Mouse (Mus musculus) stomach, embryonic 14.5 days (tissue): ENCODE data around the gene Jade2. TPM values are rescaled to one million over a fixed set of nuclear protein-coding genes. Genes with fewer than 3 reads are reported as not detected.

Source experiments
- ATAC-seq: fragments of 200-750 bp; cut with Nextera tagmentation; 2 replicates; pipeline ENCODE4 v1.8.0; 2017; ENCODE audit warnings: low read depth, moderate TSS enrichment; ENCODE audit not compliant: insufficient number of reproducible peaks, insufficient read depth, low FRiP score
- H3K27ac ChIP-seq: fragments of 300-500 bp; sonication (generic); 2 replicates; pipeline ENCODE4 v1.5.1; 2014; ENCODE audit warnings: mild to moderate bottlenecking, low read length, moderate library complexity, mixed read lengths
- H3K27me3 ChIP-seq: fragments of 300-500 bp; sonication (generic); 2 replicates; pipeline ENCODE4 v1.6.1; 2014; ENCODE audit warnings: low read length, control low read depth, mixed read lengths; ENCODE audit not compliant: control insufficient read depth, insufficient read depth
- H3K36me3 ChIP-seq: fragments of 300-500 bp; sonication (generic); 2 replicates; pipeline ENCODE4 v1.6.1; 2014; ENCODE audit warnings: mild to moderate bottlenecking, control low read depth, low read length, moderate library complexity, mixed read lengths; ENCODE audit not compliant: control insufficient read depth, insufficient read depth
- H3K4me1 ChIP-seq: fragments of 300-500 bp; sonication (generic); 2 replicates; pipeline ENCODE4 v1.6.1; 2014; ENCODE audit warnings: low read length, control low read depth, mixed read lengths; ENCODE audit not compliant: control insufficient read depth, insufficient read depth
- H3K4me2 ChIP-seq: fragments of 300-500 bp; sonication (generic); replicated peaks from 2 replicates; pipeline ENCODE4 v1.6.1; 2014; ENCODE audit warnings: low read depth, low read length, control low read depth
- H3K4me3 ChIP-seq: fragments of 300-500 bp; sonication (generic); 2 replicates; pipeline ENCODE4 v1.5.1; 2014; ENCODE audit warnings: low read depth, low read length, control low read depth
- H3K9ac ChIP-seq: fragments of 300-500 bp; sonication (generic); replicated peaks from 2 replicates; pipeline ENCODE4 v1.6.1; 2014; ENCODE audit warnings: low read depth, mild to moderate bottlenecking, control low read depth, low read length, moderate library complexity, mixed read lengths
- H3K9me3 ChIP-seq: fragments of 300-500 bp; sonication (generic); 2 replicates; pipeline ENCODE4 v1.6.1; 2016; ENCODE audit warnings: low read depth, low read length, control low read depth; ENCODE audit not compliant: control insufficient read depth
- WGBS: fragments of 180-500 bp; shearing (Covaris S2); extraction: QIAGEN DNeasy Blood & Tissue Kit; methylation state at CpG from one replicate; pipeline ENCODE4 v1.1.7; 2014; 5-methylcytosine and 5-hydroxymethylcytosine counted together
- polyA plus RNA-seq: library from polyadenylated mRNA; unstranded; fragments of >200 nt; fragmentation: Nextera tagmentation; extraction: Ambion mirVana; gene quantifications from 2 replicates; pipeline ENCODE4 v1.2.1, GENCODE M21; 2014

The Jade2 gene
- polyA plus RNA-seq, 1 experiment from 2014 or later, result 1.8 TPM

DNA sequence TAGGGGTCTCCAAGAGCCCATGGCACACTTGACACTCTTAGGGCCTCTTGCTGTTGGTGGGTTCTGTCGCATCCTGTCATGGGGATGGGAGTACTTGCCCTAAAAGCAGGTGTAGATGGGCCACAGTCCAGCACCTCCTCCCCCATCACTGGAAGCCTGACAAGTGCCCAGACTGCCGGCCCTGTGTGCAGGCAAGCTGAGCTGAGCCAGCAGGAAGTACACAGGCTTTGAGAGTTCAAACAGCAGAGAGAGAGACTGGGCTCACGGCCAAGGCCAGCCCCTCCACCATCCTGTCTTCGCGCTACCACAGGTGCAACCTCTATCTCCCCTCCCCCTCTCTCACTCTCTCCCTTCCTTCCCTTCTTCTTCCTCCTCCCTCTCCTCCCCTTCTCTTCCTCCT, 26.2 kb upstream of the Jade2 start:
- ATAC-seq, result peak; percentile 68; the same call in 1 of the 2 replicates
- peaks cover 3% of the 10 kb centered on the region; the same call in 1 of the 2 replicates for H3K4me1 ChIP-seq
- H3K9ac ChIP-seq, result no peak overlapping the region
- peak overlapping the region; percentile 39; the same call in 1 of the 2 replicates for H3K27ac ChIP-seq
- H3K9me3 ChIP-seq, result no peaks in the 10 kb centered on the region
- no peaks in the 10 kb centered on the region for H3K27me3 ChIP-seq
- H3K4me2 ChIP-seq, result no peak overlapping the region
- no peak overlapping the region for H3K4me3 ChIP-seq
- no peaks in the 10 kb centered on the region for H3K36me3 ChIP-seq
- 21% methylated on average over 5 of the region's 5 CpGs for WGBS

DNA sequence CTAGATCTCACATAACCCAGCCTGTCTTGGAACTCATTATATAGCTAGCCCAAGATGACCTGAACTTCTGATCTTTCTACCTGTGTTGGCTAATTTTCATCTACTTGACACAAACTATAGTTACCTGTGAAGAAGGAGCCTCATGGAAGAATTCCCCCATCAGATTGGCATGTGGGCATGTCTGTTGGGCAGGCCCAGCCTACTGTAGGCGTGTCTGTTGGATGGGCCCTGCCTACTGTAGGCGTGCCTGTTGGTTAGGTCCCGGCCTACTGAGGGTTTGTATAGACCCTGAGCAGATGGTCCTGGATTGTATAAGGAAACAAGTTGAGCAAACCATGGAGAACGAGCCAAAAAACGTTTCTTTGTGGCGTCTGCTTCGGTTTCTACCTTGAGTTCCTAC, 24.3 kb upstream of the Jade2 start:
- Histone ChIP-seq H3K4me1 (peaks cover 3% of the 10 kb centered on the region; the same call in 1 of the 2 replicates), H3K9ac (no peak overlapping the region), H3K36me3 (no peaks in the 10 kb centered on the region), H3K27ac (no peak overlapping the region), H3K4me2 (no peak overlapping the region), H3K9me3 (no peaks in the 10 kb centered on the region), H3K4me3 (no peak overlapping the region), H3K27me3 (no peaks in the 10 kb centered on the region)
- 81% methylated on average over 7 of the region's 7 CpGs for WGBS
- no peak for ATAC-seq

DNA sequence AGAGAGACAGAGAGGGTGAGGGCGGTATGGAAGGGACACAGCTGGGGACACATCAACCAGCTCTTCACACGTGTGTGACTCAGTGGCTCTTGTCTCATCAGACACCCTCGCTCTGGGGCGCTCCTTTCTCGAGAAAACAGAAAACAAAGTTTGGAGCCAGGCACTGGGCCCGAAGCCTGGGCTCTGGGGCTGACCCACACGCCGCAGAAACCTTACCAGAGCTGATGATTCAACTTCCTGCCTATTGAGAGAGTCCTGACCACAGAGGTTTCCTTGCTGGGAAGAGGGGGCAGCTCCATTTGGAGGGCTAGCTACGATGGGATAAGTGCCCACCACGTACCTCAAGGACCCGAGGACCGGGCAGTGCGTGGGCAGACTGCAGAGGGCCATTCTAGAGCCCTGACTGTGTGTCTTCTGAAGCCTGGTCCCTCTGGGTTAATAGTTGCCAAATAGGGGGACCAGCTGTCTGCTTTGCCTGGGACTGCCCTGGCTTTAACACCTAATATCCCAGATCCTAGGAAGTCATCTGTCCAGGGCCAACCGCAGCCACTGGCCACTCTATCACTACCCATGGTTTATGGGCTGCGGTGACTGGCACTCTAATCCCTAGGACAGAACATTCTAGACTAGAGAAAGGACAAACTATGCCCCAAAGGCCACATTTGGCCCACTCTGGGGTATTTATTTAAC, 23.7 kb upstream of the Jade2 start:
- Histone ChIP-seq H3K36me3 (no peaks in the 10 kb centered on the region), H3K4me2 (no peak overlapping the region), H3K9me3 (no peaks in the 10 kb centered on the region), H3K27me3 (no peaks in the 10 kb centered on the region), H3K4me3 (no peak overlapping the region), H3K27ac (no peak overlapping the region), H3K4me1 (peaks cover 3% of the 10 kb centered on the region; the same call in 1 of the 2 replicates), H3K9ac (no peak overlapping the region)
- 88% methylated on average over 15 of the region's 15 CpGs for WGBS
- ATAC-seq, result no peak

DNA sequence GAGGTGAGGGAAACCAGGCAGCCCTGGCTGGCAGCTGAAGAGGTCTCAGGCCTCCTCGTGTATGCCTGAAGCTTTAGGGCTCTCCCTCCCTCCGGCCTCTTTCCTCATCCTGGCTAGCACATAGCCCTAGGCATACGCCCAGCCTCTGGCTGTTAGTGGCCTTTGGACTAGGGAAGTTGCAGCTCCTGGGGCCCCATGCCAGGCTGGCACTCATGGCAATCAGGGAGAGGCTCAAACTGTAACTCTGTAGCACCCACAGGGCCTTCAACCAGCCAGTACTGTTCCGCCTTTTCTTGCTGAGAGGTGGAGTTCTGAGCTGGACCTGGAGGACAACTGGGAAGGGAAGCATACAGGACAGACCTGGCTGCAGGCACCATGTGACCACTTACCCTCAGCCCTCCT, 19.5 kb upstream of the Jade2 start:
- Histone ChIP-seq H3K9ac (no peak overlapping the region), H3K4me1 (no peaks in the 10 kb centered on the region), H3K9me3 (no peaks in the 10 kb centered on the region), H3K4me2 (no peak overlapping the region), H3K27me3 (no peaks in the 10 kb centered on the region), H3K4me3 (no peak overlapping the region), H3K27ac (no peak overlapping the region), H3K36me3 (no peaks in the 10 kb centered on the region)
- ATAC-seq, result no peak
- WGBS, result 70% methylated on average over 4 of the region's 4 CpGs

- Histone ChIP-seq H3K4me2 (no peak overlapping the region), H3K9ac (no peak overlapping the region), H3K27ac (no peak overlapping the region), H3K36me3 (no peaks in the 10 kb centered on the region), H3K9me3 (no peaks in the 10 kb centered on the region), H3K4me3 (no peak overlapping the region), H3K27me3 (no peaks in the 10 kb centered on the region), H3K4me1 (no peaks in the 10 kb centered on the region)
- peak; percentile 48; the same call in 1 of the 2 replicates for ATAC-seq
- whole genome bisulfite sequencing, result 23% methylated on average over 4 of the region's 4 CpGs
Observed at GRCm38 (mm10) chr11:51875792-51876195, 18.3 kb upstream of the Jade2 start.

DNA sequence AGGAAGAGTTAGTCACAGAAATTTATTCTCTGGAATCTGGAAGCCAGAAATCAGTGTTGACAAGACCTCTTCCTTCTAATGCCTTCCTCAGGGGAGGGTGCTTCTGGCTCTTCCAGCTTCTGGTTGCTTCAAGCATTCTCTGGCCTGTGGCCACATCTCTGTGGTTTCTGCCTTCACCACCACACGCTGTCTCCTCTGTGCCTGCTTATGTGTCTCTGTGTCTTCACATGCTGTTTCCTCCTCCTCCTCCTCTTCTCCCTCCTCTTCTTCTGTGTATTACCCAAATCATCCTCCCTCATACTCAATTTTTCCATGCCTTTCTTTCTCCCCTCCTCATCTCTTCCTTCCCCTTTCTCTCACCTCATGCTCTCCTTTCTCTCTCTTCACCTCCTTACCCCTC, 17.6 kb upstream of the Jade2 start:
- no peaks in the 10 kb centered on the region for H3K4me1 ChIP-seq
- ATAC-seq, result no peak
- 74% methylated on average over 1 of the region's 1 CpGs for WGBS
- no peak overlapping the region for H3K4me3 ChIP-seq
- no peak overlapping the region for H3K9ac ChIP-seq
- H3K4me2 ChIP-seq, result no peak overlapping the region
- no peak overlapping the region for H3K27ac ChIP-seq
- H3K36me3 ChIP-seq, result no peaks in the 10 kb centered on the region
- H3K27me3 ChIP-seq, result no peaks in the 10 kb centered on the region
- no peaks in the 10 kb centered on the region for H3K9me3 ChIP-seq

GRCm38 (mm10) chr11:51874266-51875036, 17.0 kb upstream of the Jade2 start:
- H3K27ac ChIP-seq, result no peak overlapping the region
- no peak for ATAC-seq
- no peaks in the 10 kb centered on the region for H3K27me3 ChIP-seq
- no peak overlapping the region for H3K4me3 ChIP-seq
- WGBS, result 81% methylated on average over 7 of the region's 7 CpGs
- H3K9ac ChIP-seq, result no peak overlapping the region
- no peak overlapping the region for H3K4me2 ChIP-seq
- H3K4me1 ChIP-seq, result no peaks in the 10 kb centered on the region
- H3K36me3 ChIP-seq, result no peaks in the 10 kb centered on the region
- H3K9me3 ChIP-seq, result no peaks in the 10 kb centered on the region

DNA sequence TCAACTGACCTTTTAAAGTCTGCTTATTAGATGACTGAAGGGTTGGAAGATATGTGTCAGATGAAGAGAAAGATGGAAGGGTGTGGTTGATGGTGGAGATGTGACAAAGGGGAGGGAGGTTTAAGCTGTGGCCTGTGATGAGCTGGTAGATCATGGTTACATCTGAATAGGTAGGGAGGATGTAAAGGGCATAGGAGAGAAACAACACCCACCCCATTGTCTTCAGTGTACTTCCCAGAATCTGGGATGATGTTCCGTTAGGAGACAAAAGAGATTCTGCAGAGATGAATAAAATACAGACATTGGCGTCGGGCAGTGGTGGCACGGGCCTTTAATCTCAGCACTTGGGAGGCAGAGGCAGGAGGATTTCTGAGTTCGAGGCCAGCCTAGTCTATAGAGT, 15.7 kb upstream of the Jade2 start:
- 91% methylated on average over 5 of the region's 5 CpGs for WGBS
- ATAC-seq, result no peak

More for the DNA sequence above, 15.7 kb upstream of the Jade2 start:
- H3K4me3 ChIP-seq, result no peak overlapping the region
- no peaks in the 10 kb centered on the region for H3K27me3 ChIP-seq
- H3K4me2 ChIP-seq, result no peak overlapping the region
- no peaks in the 10 kb centered on the region for H3K9me3 ChIP-seq
- H3K9ac ChIP-seq, result no peak overlapping the region
- H3K4me1 ChIP-seq, result no peaks in the 10 kb centered on the region
- no peaks in the 10 kb centered on the region for H3K36me3 ChIP-seq
- no peak overlapping the region for H3K27ac ChIP-seq
